Mouse (Mus musculus): ENCODE data around the gene Crispld2.

The Crispld2 gene

GRCm38 (mm10) chr8:120067936-120068668, 75.9 kb downstream of the Crispld2 start:
- no peak for DNase-seq (ENCODE audit: low spot score in 2 of 2)

DNA sequence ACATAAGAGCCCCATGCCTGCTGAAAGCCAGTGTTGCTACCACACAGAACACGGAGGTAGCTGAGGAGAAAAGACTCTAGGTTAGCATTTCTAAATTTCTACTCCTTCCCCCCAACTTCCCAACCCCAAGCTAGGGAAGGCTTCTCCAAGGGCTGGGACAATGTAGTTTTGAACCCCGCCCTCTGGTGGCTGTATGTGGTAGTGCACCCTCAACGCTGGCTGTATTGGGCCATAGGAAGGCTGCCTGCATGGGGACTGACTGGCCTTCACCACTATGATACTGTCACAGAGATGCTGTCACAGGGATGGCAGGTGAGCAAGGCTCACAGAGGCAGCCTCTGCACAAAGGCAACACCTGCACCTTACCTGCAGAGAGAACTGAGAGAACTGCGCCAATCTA, 79.4 kb downstream of the Crispld2 start:
- peak; percentile 44 to 59 for DNase-seq (ENCODE audit: low spot score in 2 of 2)

- DNase-seq (ENCODE audit: low spot score in 2 of 2) = no peak
Measured at GRCm38 (mm10) chr8:120072259-120072658, 80.0 kb downstream of the Crispld2 start.

DNA sequence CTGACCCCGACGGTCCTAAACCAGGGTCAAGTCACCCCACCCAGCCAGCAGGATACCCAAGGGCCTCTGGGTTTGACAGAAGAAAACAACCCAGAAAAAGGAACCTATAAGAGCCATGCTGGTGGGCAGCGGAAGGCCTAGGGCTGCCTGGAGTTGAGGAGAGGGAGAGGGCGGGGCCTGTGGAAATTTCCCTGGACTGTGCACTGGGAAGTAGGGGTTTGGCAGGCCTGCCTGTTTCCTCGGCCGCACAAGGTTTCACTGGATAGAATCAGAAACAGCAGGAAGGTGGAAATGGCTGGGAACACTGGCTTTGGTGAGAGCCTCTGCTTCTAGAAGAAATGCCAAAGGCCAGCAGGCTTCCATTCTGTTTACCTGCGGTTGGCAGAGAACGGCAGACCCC, 80.6 kb downstream of the Crispld2 start:
- no peak for DNase-seq (ENCODE audit: low spot score in 2 of 2)

DNA sequence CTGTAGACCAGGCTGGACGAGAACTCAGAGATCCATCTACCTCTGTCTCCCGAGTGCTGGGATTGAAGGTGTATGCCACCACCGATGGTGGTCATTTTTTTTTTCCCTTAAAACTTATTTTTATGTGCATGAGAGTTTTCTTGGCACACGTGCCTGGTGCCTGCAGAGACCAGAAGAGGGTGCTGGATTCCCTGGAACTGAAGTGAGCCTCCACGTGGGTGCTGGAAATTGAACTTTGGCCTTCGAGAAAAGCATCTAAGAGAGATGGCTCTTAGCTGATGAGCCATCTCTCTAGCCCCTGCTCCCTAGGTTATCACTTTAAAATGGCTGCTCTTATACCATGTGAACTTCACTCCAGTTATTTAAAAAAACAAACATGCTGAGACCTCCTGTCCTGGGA, 82.3 kb downstream of the Crispld2 start:
- no peak for DNase-seq (ENCODE audit: low spot score in 2 of 2)

- DNase-seq (ENCODE audit: low spot score in 2 of 2) = no peak
Measured at GRCm38 (mm10) chr8:120075347-120075746, 83.1 kb downstream of the Crispld2 start.

DNA sequence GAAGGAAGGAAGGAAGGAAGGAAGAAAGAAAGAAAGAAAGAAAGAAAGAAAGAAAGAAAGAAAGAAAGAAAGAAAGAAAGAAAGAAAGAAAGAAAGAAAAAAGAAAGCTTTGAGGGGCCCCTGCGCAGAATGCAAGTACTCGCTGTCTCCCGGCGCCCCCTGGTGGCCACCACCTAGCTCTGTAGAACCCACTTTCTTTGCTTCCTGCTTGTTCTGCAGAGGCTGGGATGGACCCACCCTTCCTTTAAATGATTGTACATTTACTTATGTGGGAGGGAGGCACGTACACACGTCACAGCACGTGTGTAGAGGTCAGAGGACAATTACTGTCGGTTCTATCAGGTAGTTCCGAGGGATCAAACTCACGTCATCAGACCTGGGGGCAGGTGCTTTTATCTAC, 85.8 kb downstream of the Crispld2 start:
- DNase-seq (ENCODE audit: low spot score in 2 of 2) = peak; percentile 47 to 63

GRCm38 (mm10) chr8:120079361-120079760, 87.1 kb downstream of the Crispld2 start:
- DNase-seq (ENCODE audit: low spot score in 2 of 2) = no peak

DNA sequence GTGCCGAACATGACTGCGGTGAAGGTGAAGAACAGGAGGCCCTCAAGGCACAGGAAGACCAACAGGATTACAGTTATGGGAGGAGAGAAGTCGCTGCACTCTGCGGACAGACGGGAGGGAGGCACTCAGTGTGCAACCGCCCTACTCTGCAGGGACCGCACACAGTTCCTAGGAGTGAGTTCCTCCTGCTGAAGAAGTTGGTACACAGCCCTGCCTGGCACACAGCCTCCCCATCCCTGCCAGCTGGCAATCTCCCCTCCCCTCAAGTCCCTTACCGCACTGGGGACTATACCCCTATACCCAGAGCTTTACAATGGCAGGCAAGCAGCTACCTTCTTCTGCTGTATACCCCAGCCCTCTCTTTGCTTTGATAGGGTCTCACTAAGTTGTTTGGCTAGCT, 91.0 kb downstream of the Crispld2 start:
- no peak for DNase-seq (ENCODE audit: low spot score in 2 of 2)

DNA sequence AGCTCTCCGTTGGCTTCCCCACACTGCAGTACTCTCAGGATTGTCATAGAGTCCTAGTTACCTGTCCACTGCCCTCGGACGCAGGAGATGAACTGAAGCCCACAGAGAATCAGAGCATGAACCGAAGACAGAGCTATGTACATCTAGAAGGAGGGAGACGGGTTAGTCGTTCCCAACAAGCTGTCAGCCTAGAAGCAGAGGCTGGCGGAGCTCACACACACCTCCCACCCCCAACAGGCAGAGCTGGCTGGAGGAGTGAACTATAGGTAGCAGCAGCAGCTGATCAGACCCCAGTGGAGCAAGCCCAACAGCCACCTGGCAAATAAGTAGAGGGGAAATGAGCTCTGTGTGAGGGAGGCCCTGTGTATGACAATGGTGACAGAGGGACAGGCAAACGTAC, 92.5 kb downstream of the Crispld2 start:
- no peak for DNase-seq (ENCODE audit: low spot score in 2 of 2)

DNA sequence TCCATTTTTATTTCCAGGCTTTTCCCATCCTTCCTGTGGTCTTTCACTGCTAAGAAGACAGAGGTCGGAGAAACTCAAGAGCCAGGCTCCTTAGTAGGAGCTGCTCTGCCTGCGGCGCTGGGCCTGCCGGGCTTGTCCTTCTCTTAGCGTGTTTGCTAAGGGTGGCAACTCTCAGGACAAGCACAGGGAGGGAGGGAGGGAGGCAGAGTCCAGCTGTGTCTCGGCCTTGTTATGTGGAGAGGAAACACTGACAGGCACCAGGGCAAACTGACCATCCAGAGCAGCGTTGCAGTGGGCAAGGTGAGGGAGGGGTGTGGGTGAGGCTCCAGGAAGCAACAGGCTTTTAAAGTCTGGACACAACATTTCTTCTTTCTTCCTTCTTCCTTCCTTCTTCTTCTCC, 97.3 kb downstream of the Crispld2 start:
- DNase-seq (ENCODE audit: low spot score in 2 of 2) = no peak

- no peak for DNase-seq (ENCODE audit: low spot score in 2 of 2)
Measured at GRCm38 (mm10) chr8:120091032-120091431, 98.8 kb downstream of the Crispld2 start.

- no peak for DNase-seq (ENCODE audit: low spot score in 2 of 2)
Measured at GRCm38 (mm10) chr8:120093103-120093502, 100.9 kb downstream of the Crispld2 start.

DNA sequence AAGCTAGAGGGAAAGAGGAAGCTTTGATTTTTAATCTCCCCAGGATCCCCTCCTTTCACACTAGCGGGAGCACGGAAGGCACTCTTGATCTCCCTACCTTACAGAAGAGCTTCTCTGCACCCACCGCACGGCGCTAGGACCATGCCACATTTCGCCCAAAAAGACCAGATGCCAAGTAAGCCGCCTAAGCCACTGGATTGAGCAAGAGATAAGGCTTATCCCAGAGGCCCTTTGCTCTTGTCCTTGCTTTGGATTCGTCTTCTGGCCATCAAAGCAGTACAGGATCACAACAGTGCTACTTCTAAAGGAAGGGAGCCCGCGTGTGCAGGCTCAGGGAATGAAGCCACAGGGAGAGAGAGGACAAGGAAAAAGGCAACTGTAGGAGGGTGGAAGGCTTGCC, 102.6 kb downstream of the Crispld2 start:
- DNase-seq (ENCODE audit: low spot score in 2 of 2) = no peak

DNA sequence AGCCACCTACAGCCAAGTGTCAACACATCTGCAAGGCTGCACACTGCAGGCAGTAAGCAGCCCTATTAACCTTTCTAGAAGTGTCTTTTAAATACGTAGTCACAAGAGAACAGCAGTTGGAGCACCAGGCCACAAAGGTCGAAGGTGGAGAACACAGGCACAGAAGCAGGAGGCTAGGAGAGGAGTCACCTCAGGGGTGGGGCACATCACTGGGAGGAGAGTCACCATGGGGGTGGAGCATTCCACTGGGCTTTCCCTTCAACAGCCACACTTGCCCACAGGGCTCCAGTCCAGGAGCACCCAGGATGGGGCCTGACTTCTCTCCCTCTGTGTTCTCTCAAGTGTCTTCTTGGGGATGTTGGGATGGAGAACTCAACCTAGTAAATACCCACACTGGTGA, 104.2 kb downstream of the Crispld2 start:
- DNase-seq (ENCODE audit: low spot score in 2 of 2) = no peak

DNA sequence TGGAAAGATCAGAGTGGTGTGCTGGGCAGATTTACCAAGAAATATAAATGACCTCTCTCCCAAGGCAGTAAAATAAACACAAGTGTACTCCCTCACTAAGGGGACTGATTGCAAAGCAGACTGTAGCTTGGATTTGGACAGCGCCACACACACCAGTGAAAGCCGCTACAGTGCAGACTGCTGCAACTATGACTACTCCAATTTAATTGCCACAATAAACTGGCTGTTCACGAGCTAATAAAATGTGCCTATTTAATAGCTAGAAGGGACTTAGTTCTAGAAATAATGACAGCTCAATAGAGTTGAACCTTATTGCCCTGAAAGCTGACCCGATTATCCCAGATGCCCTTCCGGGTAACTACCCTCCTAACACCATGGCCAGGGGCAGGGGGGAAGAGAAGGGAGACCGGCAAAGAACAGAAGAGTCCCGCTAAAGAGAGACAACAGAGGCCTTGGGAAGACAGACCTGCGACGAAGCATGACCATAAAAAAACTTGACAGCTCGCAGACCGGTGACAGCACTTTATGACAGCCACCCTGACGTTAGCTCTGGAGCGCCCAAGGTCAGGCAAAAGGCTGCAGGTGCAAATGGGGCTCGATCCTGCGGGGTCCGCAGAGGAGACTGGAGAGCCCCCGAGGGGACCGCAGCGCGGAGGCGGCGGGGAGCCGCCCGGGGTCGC, 108.3 kb downstream of the Crispld2 start:
- DNase-seq (ENCODE audit: low spot score in 2 of 2) = no peak

- DNase-seq (ENCODE audit: low spot score in 2 of 2) = peak; percentile 47 to 66
Measured at GRCm38 (mm10) chr8:120101068-120101972, 109.1 kb downstream of the Crispld2 start, which contains the start of gene Zdhhc7. Zdhhc7 (minus strand) TSS chr8:120101482.
